Mouse (Mus musculus) C3H10T1/2 (cell line): ENCODE measurements around the gene Defb45. TPM values are rescaled to one million over a fixed set of nuclear protein-coding genes. Genes with fewer than 3 reads are reported as not detected.

Source experiments
- polyA plus RNA-seq, 2 experiments: library from polyadenylated mRNA; unstranded; fragments of >200 nt; fragmentation: generic; extraction: Trizol; gene quantifications; one replicate each; pipeline ENCODE4 v1.2.1; 2012; ENCODE audit warnings: missing spikeins in 2 of 2

The Defb45 gene
- not detected for polyA plus RNA-seq

GRCm38 (mm10) chr2:152599299-152599698, at the start of gene Defb45:
TSS of gene Defb45 (minus strand) at chr2:152599399.

GRCm38 (mm10) chr2:152626774-152627591, 27.8 kb upstream of the Defb45 start, which contains the start of gene Rem1:
TSS of gene Rem1 (plus strand) at chr2:152626951.

DNA sequence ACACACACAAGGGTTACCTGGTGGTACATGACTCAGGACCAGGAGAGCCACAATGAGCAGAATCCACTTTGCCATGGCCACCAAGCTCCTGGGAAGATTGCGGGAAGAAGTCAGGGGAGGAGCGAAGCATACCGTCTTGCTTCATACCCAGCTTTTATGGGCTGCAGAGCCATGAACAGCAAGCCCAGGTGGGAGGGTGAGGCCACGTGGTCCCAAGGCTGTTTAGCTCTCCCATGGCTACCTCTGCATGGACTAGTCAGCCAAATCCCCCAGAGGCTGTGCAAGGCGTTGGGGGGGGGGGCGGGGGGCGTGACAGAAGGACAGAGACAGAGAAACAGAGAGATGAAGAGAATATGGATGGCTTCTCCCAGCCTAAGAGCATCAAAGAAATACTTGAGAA, 23.8 kb upstream of the Defb45 start, which contains the start of gene Defb25:
TSS of gene Defb25 (minus strand) at position 101 of the 400 bp plus-strand sequence.

DNA sequence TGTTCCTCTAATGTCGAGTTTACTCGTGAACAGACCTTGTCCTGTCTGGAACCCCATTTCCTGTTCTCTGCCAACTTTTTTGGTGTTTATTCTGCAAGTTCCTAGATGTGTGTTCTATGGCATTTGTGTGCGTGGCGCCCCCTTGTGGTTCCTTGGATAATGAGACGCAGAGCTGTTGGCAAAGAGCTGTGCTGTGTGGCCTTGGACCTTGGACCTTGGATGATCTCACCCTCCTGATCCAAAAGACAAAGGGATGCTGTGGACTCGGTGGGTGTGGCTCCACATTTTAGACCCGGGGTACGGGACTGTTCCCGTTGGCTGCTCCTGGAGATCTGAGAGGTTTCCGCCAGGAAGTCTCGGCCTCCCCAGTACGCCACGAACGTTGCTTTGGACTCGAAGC, 4.9 kb upstream of the Defb45 start, which contains the start of gene Defb36:
TSS of gene Defb36 (plus strand) at position 271 of the 400 bp plus-strand sequence.

DNA sequence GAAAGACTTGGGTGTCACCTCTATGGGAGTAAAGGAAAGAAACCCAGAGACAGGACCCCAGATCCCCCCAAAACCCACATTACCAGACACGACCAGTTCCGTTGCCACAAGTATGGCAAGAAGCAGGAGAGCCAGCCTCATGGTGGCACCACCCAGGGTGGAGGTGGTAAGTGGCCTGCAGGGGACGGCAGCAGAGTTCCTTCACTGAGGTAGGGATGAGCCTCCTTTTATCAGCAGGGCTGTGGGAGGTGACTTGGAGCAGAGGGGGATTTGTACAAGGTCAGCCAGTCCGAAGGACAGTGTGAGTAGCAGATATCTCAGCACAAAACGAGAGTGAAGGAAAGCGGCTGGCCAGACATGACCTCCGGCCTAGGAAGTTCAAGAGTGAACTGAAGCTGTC, 19.1 kb downstream of the Defb45 start, which contains the start of gene Defb19:
TSS of gene Defb19 (minus strand) at position 206 of the 400 bp plus-strand sequence.

GRCm38 (mm10) chr2:152572114-152572794, 26.9 kb downstream of the Defb45 start, which contains the start of gene Defb21:
TSS of gene Defb21 (plus strand) at chr2:152572744.

GRCm38 (mm10) chr2:152569038-152569437, 30.2 kb downstream of the Defb45 start, which contains the start of gene Gm17416:
TSS of gene Gm17416 (plus strand) at chr2:152569338.

Other genes starting within 250 kb of the Defb45 start
- not detected for gene Nrsn2, start 222.8 kb downstream of the Defb45 start, polyA plus RNA-seq
- gene Sox12, start 201.3 kb downstream of the Defb45 start, polyA plus RNA-seq = 1 to 10 TPM; 6.7 to 9.7 TPM
- gene Zcchc3, start 184.4 kb downstream of the Defb45 start, polyA plus RNA-seq = under 1 TPM; 0.26 to 0.84 TPM
- gene 6820408C15Rik, start 183.8 kb downstream of the Defb45 start, polyA plus RNA-seq = not detected
- gene Defb23, start 134.8 kb downstream of the Defb45 start, polyA plus RNA-seq = not detected
- not detected for gene Defb20, start 122.3 kb downstream of the Defb45 start, polyA plus RNA-seq
- gene Defb22, start 109.3 kb downstream of the Defb45 start, polyA plus RNA-seq = not detected
- not detected for gene Defb26, start 87.7 kb downstream of the Defb45 start, polyA plus RNA-seq
- not detected for gene Defb28, start 81.1 kb downstream of the Defb45 start, polyA plus RNA-seq
- not detected for gene Defb29, start 59.3 kb downstream of the Defb45 start, polyA plus RNA-seq
- gene Gm17416, start 30.1 kb downstream of the Defb45 start, polyA plus RNA-seq = not detected
- gene Defb21, start 26.7 kb downstream of the Defb45 start, polyA plus RNA-seq = not detected
- gene Defb19, start 19.1 kb downstream of the Defb45 start, polyA plus RNA-seq = not detected
- gene Defb36, start 4.9 kb upstream of the Defb45 start, polyA plus RNA-seq = not detected
- under 1 TPM in 1 of 2 experiments, not detected in 1; 0.22 TPM for gene Defb25, start 23.7 kb upstream of the Defb45 start, polyA plus RNA-seq
- under 1 TPM in 1 of 2 experiments, not detected in 1; 0.05 TPM for gene Rem1, start 27.6 kb upstream of the Defb45 start, polyA plus RNA-seq
- 100 to 1,000 TPM; 127 to 134 TPM for gene H13, start 70.1 kb upstream of the Defb45 start, polyA plus RNA-seq
- gene Mcts2, start 87.6 kb upstream of the Defb45 start, polyA plus RNA-seq = 10 to 100 TPM in 1 of 2 experiments, 1 to 10 TPM in 1; 6.8 to 12.6 TPM
- 100 to 1,000 TPM in 1 of 2 experiments, 10 to 100 TPM in 1; 99.1 to 172 TPM for gene Id1, start 136.9 kb upstream of the Defb45 start, polyA plus RNA-seq
- gene Cox4i2, start 154.8 kb upstream of the Defb45 start, polyA plus RNA-seq = 1 to 10 TPM in 1 of 2 experiments, under 1 TPM in 1; 0.66 to 1.0 TPM
- gene Bcl2l1, start 232.3 kb upstream of the Defb45 start, polyA plus RNA-seq = 10 to 100 TPM; 35.1 to 54.7 TPM
- gene Tpx2, start 248.6 kb upstream of the Defb45 start, polyA plus RNA-seq = 10 to 100 TPM in 1 of 2 experiments, 1 to 10 TPM in 1; 7.6 to 48.4 TPM